Comparison of ENCODE assay signal across 9 mouse cellular contexts in the genomic region with DNA sequence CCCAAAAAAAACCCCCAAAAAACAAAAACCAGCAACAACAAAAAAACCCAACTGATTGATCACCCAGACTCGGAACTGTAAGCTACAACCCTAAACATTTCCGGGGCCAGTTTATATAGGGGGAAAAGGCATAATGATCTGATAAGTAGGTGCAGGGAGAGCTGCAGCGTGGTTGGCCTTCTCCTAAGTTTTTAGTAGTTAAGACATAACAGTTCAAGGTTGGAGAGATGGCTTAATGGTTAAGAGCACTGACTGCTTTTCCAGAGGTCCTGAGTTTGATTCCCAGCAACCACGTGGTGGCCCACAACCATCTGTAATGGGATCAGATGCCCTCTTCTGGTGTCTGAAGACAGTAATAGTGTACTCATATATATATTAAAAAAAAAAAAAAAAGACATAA. TPM values are rescaled to one million over a fixed set of nuclear protein-coding genes. Genes with fewer than 3 reads are reported as not detected.
A peak's percentile ranks its signal among the peaks of the same experiment; 100 is the strongest.
DNase-seq lines count a peak whose midpoint lies in the region; ATAC-seq lines count a peak whose summit lies in the region.
"Had no signal": no experiment of that assay in that cellular context is flagged by ENCODE, and none has a peak within 500 bp of the region (broad histone marks: within the 10 kb centered on the region; RNA-seq: fewer than 3 reads in every experiment).

No protein-coding gene starts in this region.

- peaks cover 21% of the 10 kb centered on the region for H3K4me1 ChIP-seq in forebrain, embryonic 10.5 days
- H3K4me1 ChIP-seq in forebrain, embryonic 11.5 days (replicated peaks; ENCODE audit: control insufficient read depth, insufficient read depth, low read length) = peaks cover 2% of the 10 kb centered on the region; the same call in 1 of the 2 replicates
- H3K4me1 ChIP-seq in kidney, embryonic 15.5 days = peaks cover 19% of the 10 kb centered on the region
- peaks cover 13% of the 10 kb centered on the region for H3K4me1 ChIP-seq in midbrain, embryonic 12.5 days

- no peaks in the 10 kb centered on the region for H3K36me3 ChIP-seq in forebrain, embryonic 10.5 days (replicated peaks)
- no peaks in the 10 kb centered on the region for H3K36me3 ChIP-seq in forebrain, embryonic 11.5 days (ENCODE audit: control insufficient read depth, insufficient read depth, low read length)
- H3K36me3 ChIP-seq in kidney, embryonic 15.5 days = no peaks in the 10 kb centered on the region; the same call in 1 of the 2 replicates
- no peaks in the 10 kb centered on the region for H3K36me3 ChIP-seq in midbrain, embryonic 12.5 days

- no peak overlapping the region for H3K4me2 ChIP-seq in forebrain, embryonic 11.5 days (ENCODE audit: low read depth, low read length, severe bottlenecking)
- peak overlapping the region; percentile 85; the same call in 1 of the 2 replicates for H3K4me2 ChIP-seq in kidney, embryonic 15.5 days
- H3K4me2 ChIP-seq in midbrain, embryonic 12.5 days (replicated peaks) = no peak overlapping the region

- no peak overlapping the region for H3K9ac ChIP-seq in forebrain, embryonic 11.5 days (ENCODE audit: low read length)
- no peak overlapping the region for H3K9ac ChIP-seq in kidney, embryonic 15.5 days
- H3K9ac ChIP-seq in midbrain, embryonic 12.5 days (replicated peaks) = no peak overlapping the region

- no peak for DNase-seq in forebrain, embryonic 10.5 days (ENCODE audit: extremely low spot score, low spot score)
- no peak for DNase-seq in forebrain, embryonic 11.5 days (ENCODE audit: low spot score)
- DNase-seq in kidney, adult 11 months = no peak
- DNase-seq in MEL-GATA-1-ER (ENCODE audit: extremely low read depth, low read depth) = peak; percentile 18
- no peak for DNase-seq in retina, embryonic 14.5 days (ENCODE audit: low spot score)
- no peak for DNase-seq in left cerebral cortex, postnatal 10 days (ENCODE audit: extremely low spot score in 1 of 2, low spot score in 2 of 2)
- DNase-seq: kidney, adult 2 months had no signal

- intact Hi-C loops in left cerebral cortex, postnatal 10 days (cut with DNase I) = no loop called here

- 86% methylated on average over 4 of the region's 4 CpGs for WGBS in forebrain, embryonic 10.5 days
- 77% methylated on average over 4 of the region's 4 CpGs for WGBS in forebrain, embryonic 11.5 days
- WGBS in kidney, embryonic 15.5 days = 76% methylated on average over 4 of the region's 4 CpGs
- 78% methylated on average over 4 of the region's 4 CpGs for WGBS in midbrain, embryonic 12.5 days

- H3K4me3 ChIP-seq in forebrain, embryonic 10.5 days = peak overlapping the region; percentile 87; the same call in 1 of the 2 replicates
- H3K4me3 ChIP-seq in forebrain, embryonic 11.5 days (ENCODE audit: low read depth, low read length) = no peak overlapping the region
- peak overlapping the region; percentile 69; the same call in 1 of the 2 replicates for H3K4me3 ChIP-seq in kidney, embryonic 15.5 days (replicated peaks)
- no peak overlapping the region for H3K4me3 ChIP-seq in midbrain, embryonic 12.5 days

- no peaks in the 10 kb centered on the region for H3K9me3 ChIP-seq in forebrain, embryonic 10.5 days
- H3K9me3 ChIP-seq in forebrain, embryonic 11.5 days (ENCODE audit: control insufficient read depth, low read length) = no peaks in the 10 kb centered on the region
- no peaks in the 10 kb centered on the region for H3K9me3 ChIP-seq in kidney, embryonic 15.5 days (replicated peaks)
- H3K9me3 ChIP-seq in midbrain, embryonic 12.5 days = no peaks in the 10 kb centered on the region

- no peak for ATAC-seq in forebrain, embryonic 11.5 days (replicated peaks; ENCODE audit: low FRiP score)
- no peak for ATAC-seq in kidney, embryonic 15.5 days (replicated peaks; ENCODE audit: low FRiP score)
- ATAC-seq in midbrain, embryonic 12.5 days (ENCODE audit: low FRiP score, low read depth) = no peak

- no peak overlapping the region for H3K27ac ChIP-seq in forebrain, embryonic 10.5 days
- no peak overlapping the region for H3K27ac ChIP-seq in forebrain, embryonic 11.5 days (ENCODE audit: low read depth, low read length)
- no peak overlapping the region for H3K27ac ChIP-seq in kidney, embryonic 15.5 days
- H3K27ac ChIP-seq in midbrain, embryonic 12.5 days (replicated peaks) = peak overlapping the region; percentile 97; the same call in 1 of the 2 replicates

- H3K27me3 ChIP-seq in forebrain, embryonic 10.5 days (ENCODE audit: poor library complexity, severe bottlenecking) = no peaks in the 10 kb centered on the region
- H3K27me3 ChIP-seq in forebrain, embryonic 11.5 days (ENCODE audit: control insufficient read depth, insufficient read depth, low read length) = no peaks in the 10 kb centered on the region
- no peaks in the 10 kb centered on the region for H3K27me3 ChIP-seq in kidney, embryonic 15.5 days
- H3K27me3 ChIP-seq in midbrain, embryonic 12.5 days = 0 out of 2 replicates have a peak, but pooled peaks cover 5% of the 10 kb centered on the region

RNA-seq across cellular contexts. Expression of a gene that starts 1.3 kb away (rescaled TPM):
- polyA plus RNA-seq in forebrain, embryonic 10.5 days (2016; fragmentation: Nextera tagmentation; extraction: Ambion mirVana) = 18.7 and 20.3 TPM in 2 replicates
- polyA plus RNA-seq in forebrain, embryonic 11.5 days (2014; fragmentation: Nextera tagmentation; extraction: Ambion mirVana) = 21.7 and 26.4 TPM in 2 replicates
- 8.6 and 9.9 TPM in 2 replicates for polyA plus RNA-seq in kidney, embryonic 15.5 days (2015; fragmentation: Nextera tagmentation; extraction: Ambion mirVana)
- polyA plus RNA-seq in midbrain, embryonic 12.5 days (2016; fragmentation: Nextera tagmentation; extraction: Ambion mirVana) = 11.3 and 13.4 TPM in 2 replicates
- 1 to 10 TPM; 2.5 to 3.5 TPM for total RNA-seq in left cerebral cortex, postnatal 10 days (2021)

RNA-seq across cellular contexts. Expression of a gene that starts 1.6 kb away (rescaled TPM):
- 0.38 and 0.48 TPM in 2 replicates for polyA plus RNA-seq in forebrain, embryonic 10.5 days (2016; fragmentation: Nextera tagmentation; extraction: Ambion mirVana)
- polyA plus RNA-seq in forebrain, embryonic 11.5 days (2014; fragmentation: Nextera tagmentation; extraction: Ambion mirVana) = 0.13 and 0.56 TPM in 2 replicates
- 0.59 and 0.61 TPM in 2 replicates for polyA plus RNA-seq in kidney, embryonic 15.5 days (2015; fragmentation: Nextera tagmentation; extraction: Ambion mirVana)
- 0.48 and 0.66 TPM in 2 replicates for polyA plus RNA-seq in midbrain, embryonic 12.5 days (2016; fragmentation: Nextera tagmentation; extraction: Ambion mirVana)
- total RNA-seq in left cerebral cortex, postnatal 10 days (2021) = under 1 TPM in 1 of 2 experiments, not detected in 1; 0.51 TPM
- polyA plus RNA-seq: kidney, adult 2 months had no signal

RNA-seq across cellular contexts. Expression of a gene that starts 10.0 kb away (rescaled TPM):
- polyA plus RNA-seq in forebrain, embryonic 10.5 days (2016; fragmentation: Nextera tagmentation; extraction: Ambion mirVana) = 52.8 and 53.1 TPM in 2 replicates
- polyA plus RNA-seq in forebrain, embryonic 11.5 days (2014; fragmentation: Nextera tagmentation; extraction: Ambion mirVana) = 98.8 and 110 TPM in 2 replicates
- 33.3 and 36.5 TPM in 2 replicates for polyA plus RNA-seq in kidney, embryonic 15.5 days (2015; fragmentation: Nextera tagmentation; extraction: Ambion mirVana)
- 76.3 and 88.6 TPM in 2 replicates for polyA plus RNA-seq in midbrain, embryonic 12.5 days (2016; fragmentation: Nextera tagmentation; extraction: Ambion mirVana)
- 100 to 1,000 TPM; 495 to 497 TPM for total RNA-seq in left cerebral cortex, postnatal 10 days (2021)

RNA-seq across cellular contexts. Expression of a gene that starts 27.0 kb away (rescaled TPM):
- 82.3 and 90.2 TPM in 2 replicates for polyA plus RNA-seq in forebrain, embryonic 10.5 days (2016; fragmentation: Nextera tagmentation; extraction: Ambion mirVana)
- polyA plus RNA-seq in forebrain, embryonic 11.5 days (2014; fragmentation: Nextera tagmentation; extraction: Ambion mirVana) = 71.3 and 83.8 TPM in 2 replicates
- polyA plus RNA-seq in kidney, embryonic 15.5 days (2015; fragmentation: Nextera tagmentation; extraction: Ambion mirVana) = 94.7 and 95.7 TPM in 2 replicates
- 86.9 and 92.9 TPM in 2 replicates for polyA plus RNA-seq in midbrain, embryonic 12.5 days (2016; fragmentation: Nextera tagmentation; extraction: Ambion mirVana)
- total RNA-seq in left cerebral cortex, postnatal 10 days (2021) = 10 to 100 TPM; 45.9 to 47.5 TPM

RNA-seq across cellular contexts. Expression of a gene that starts 33.1 kb away (rescaled TPM):
- 29.8 and 32.8 TPM in 2 replicates for polyA plus RNA-seq in forebrain, embryonic 10.5 days (2016; fragmentation: Nextera tagmentation; extraction: Ambion mirVana)
- 29.2 and 30.2 TPM in 2 replicates for polyA plus RNA-seq in forebrain, embryonic 11.5 days (2014; fragmentation: Nextera tagmentation; extraction: Ambion mirVana)
- 88.2 and 97.7 TPM in 2 replicates for polyA plus RNA-seq in kidney, embryonic 15.5 days (2015; fragmentation: Nextera tagmentation; extraction: Ambion mirVana)
- polyA plus RNA-seq in midbrain, embryonic 12.5 days (2016; fragmentation: Nextera tagmentation; extraction: Ambion mirVana) = 17.5 and 19.0 TPM in 2 replicates
- 1 to 10 TPM; 5.4 to 7.5 TPM for total RNA-seq in left cerebral cortex, postnatal 10 days (2021)

Comparison
In these comparisons a context has a peak if more than half of its experiments do, and no peak if none do; other contexts are left out.
1. H3K4me3 ChIP-seq: peak in forebrain, embryonic 10.5 days (single experiment) and kidney, embryonic 15.5 days (single experiment); none in forebrain, embryonic 11.5 days (single experiment) and midbrain, embryonic 12.5 days (single experiment).